Mouse (Mus musculus): ENCODE data around the gene Zfhx3. TPM values are rescaled to one million over a fixed set of nuclear protein-coding genes. Genes with fewer than 3 reads are reported as not detected.

The Zfhx3 gene
- polyA plus RNA-seq, 1 experiment from 2014 or later, result 22.4 TPM

GRCm38 (mm10) chr8:108799250-108799649 is 856.8 kb downstream of the Zfhx3 start:
- H3K9me3 ChIP-seq (replicated peaks), result peaks cover 5% of the 10 kb centered on the region; the same call in 1 of the 2 replicates
- H3K4me3 ChIP-seq, result no peak overlapping the region
- 92% methylated on average over 6 of the region's 6 CpGs for WGBS
- no peak for ATAC-seq
- peaks cover 17% of the 10 kb centered on the region for H3K4me1 ChIP-seq
- no peak overlapping the region for H3K27ac ChIP-seq
- no peak overlapping the region for H3K4me2 ChIP-seq
- peaks cover 36% of the 10 kb centered on the region for H3K36me3 ChIP-seq (ENCODE audit: poor library complexity, severe bottlenecking)
- H3K27me3 ChIP-seq, result no peaks in the 10 kb centered on the region; the same call in 1 of the 2 replicates
- H3K9ac ChIP-seq, result no peak overlapping the region

GRCm38 (mm10) chr8:108800357-108800756 is 857.9 kb downstream of the Zfhx3 start:
- no peak overlapping the region for H3K4me3 ChIP-seq
- no peak overlapping the region for H3K9ac ChIP-seq
- WGBS, result 96% methylated on average over 15 of the region's 15 CpGs
- H3K4me2 ChIP-seq, result no peak overlapping the region
- ATAC-seq, result no peak
- H3K27ac ChIP-seq, result no peak overlapping the region
- no peaks in the 10 kb centered on the region for H3K9me3 ChIP-seq (replicated peaks)
- peaks cover 17% of the 10 kb centered on the region for H3K4me1 ChIP-seq
- peaks cover 26% of the 10 kb centered on the region for H3K36me3 ChIP-seq (ENCODE audit: poor library complexity, severe bottlenecking)
- no peaks in the 10 kb centered on the region for H3K27me3 ChIP-seq

DNA sequence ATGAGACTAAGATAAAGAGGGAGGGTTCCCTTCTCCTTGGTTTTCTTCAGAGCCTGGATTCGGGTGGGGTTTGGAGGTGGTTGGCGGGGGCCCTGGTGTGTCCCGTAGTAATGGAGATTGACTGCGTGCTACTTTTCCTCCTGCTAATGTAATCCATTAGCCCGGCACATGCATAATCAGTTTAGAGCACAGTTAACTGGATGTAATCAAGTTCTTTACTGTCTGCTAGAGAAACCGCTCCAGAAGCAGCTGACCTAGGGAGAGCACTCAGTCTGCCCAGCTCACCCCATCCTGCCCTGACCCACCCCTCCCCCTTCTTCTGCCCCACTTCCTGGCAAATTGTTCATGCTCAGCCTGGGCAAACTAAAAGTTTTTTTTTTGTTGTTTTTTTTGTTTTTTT is 860.6 kb downstream of the Zfhx3 start:
- WGBS, result 65% methylated on average over 6 of the region's 6 CpGs
- Histone ChIP-seq H3K9me3 (replicated peaks) (no peaks in the 10 kb centered on the region), H3K36me3 (ENCODE audit: poor library complexity, severe bottlenecking) (peaks cover 19% of the 10 kb centered on the region), H3K4me3 (no peak overlapping the region), H3K27ac (no peak overlapping the region), H3K4me2 (no peak overlapping the region), H3K27me3 (no peaks in the 10 kb centered on the region), H3K9ac (no peak overlapping the region), H3K4me1 (peaks cover 7% of the 10 kb centered on the region)
- ATAC-seq, result 0 out of 2 replicates have a peak, but pooled peaks have one; percentile 16

- WGBS, result 79% methylated on average over 10 of the region's 10 CpGs
These were observed 869.2 kb downstream of the Zfhx3 start for GRCm38 (mm10) chr8:108811694-108812093.

GRCm38 (mm10) chr8:108813375-108813774 is 870.9 kb downstream of the Zfhx3 start:
- no peak for ATAC-seq
- H3K27ac ChIP-seq, result no peak overlapping the region
- H3K4me2 ChIP-seq, result no peak overlapping the region
- WGBS, result 90% methylated on average over 12 of the region's 12 CpGs
- no peaks in the 10 kb centered on the region for H3K36me3 ChIP-seq (ENCODE audit: poor library complexity, severe bottlenecking)
- H3K4me3 ChIP-seq, result no peak overlapping the region
- H3K27me3 ChIP-seq, result peaks cover 7% of the 10 kb centered on the region
- peaks cover 16% of the 10 kb centered on the region for H3K4me1 ChIP-seq
- H3K9ac ChIP-seq, result no peak overlapping the region
- H3K9me3 ChIP-seq (replicated peaks), result no peaks in the 10 kb centered on the region

More at GRCm38 (mm10) chr8:108811694-108812093, 869.2 kb downstream of the Zfhx3 start:
- Histone ChIP-seq H3K27ac (no peak overlapping the region), H3K4me3 (no peak overlapping the region), H3K4me1 (peaks cover 16% of the 10 kb centered on the region), H3K9me3 (replicated peaks) (no peaks in the 10 kb centered on the region), H3K27me3 (no peaks in the 10 kb centered on the region; the same call in 1 of the 2 replicates), H3K36me3 (ENCODE audit: poor library complexity, severe bottlenecking) (no peaks in the 10 kb centered on the region), H3K9ac (no peak overlapping the region), H3K4me2 (no peak overlapping the region)
- ATAC-seq, result no peak

- Histone ChIP-seq H3K4me2 (no peak overlapping the region; the same call in 1 of the 2 replicates), H3K9ac (no peak overlapping the region; the same call in 1 of the 2 replicates), H3K4me1 (peaks cover 50% of the 10 kb centered on the region), H3K9me3 (replicated peaks) (no peaks in the 10 kb centered on the region), H3K4me3 (no peak overlapping the region), H3K27ac (no peak overlapping the region), H3K27me3 (peaks cover 15% of the 10 kb centered on the region; the same call in 1 of the 2 replicates), H3K36me3 (ENCODE audit: poor library complexity, severe bottlenecking) (no peaks in the 10 kb centered on the region)
- 13% methylated on average over 8 of the region's 8 CpGs for WGBS
- no peak for ATAC-seq
These were observed 876.8 kb downstream of the Zfhx3 start for GRCm38 (mm10) chr8:108819271-108819671.

- Histone ChIP-seq H3K36me3 (ENCODE audit: poor library complexity, severe bottlenecking) (no peaks in the 10 kb centered on the region), H3K9ac (no peak overlapping the region), H3K9me3 (replicated peaks) (no peaks in the 10 kb centered on the region), H3K27me3 (peaks cover 15% of the 10 kb centered on the region; the same call in 1 of the 2 replicates), H3K4me1 (peaks cover 50% of the 10 kb centered on the region), H3K4me3 (no peak overlapping the region), H3K4me2 (peak overlapping the region; percentile 46; the same call in 1 of the 2 replicates), H3K27ac (no peak overlapping the region)
- WGBS, result 9% methylated on average over 3 of the region's 3 CpGs
- no peak for ATAC-seq
These were observed 877.4 kb downstream of the Zfhx3 start for GRCm38 (mm10) chr8:108819826-108820225.

GRCm38 (mm10) chr8:108820634-108821033 is 878.2 kb downstream of the Zfhx3 start:
- Histone ChIP-seq H3K4me3 (no peak overlapping the region), H3K27ac (no peak overlapping the region), H3K9ac (no peak overlapping the region), H3K27me3 (peaks cover 15% of the 10 kb centered on the region; the same call in 1 of the 2 replicates), H3K4me1 (peaks cover 50% of the 10 kb centered on the region), H3K36me3 (ENCODE audit: poor library complexity, severe bottlenecking) (no peaks in the 10 kb centered on the region), H3K4me2 (peak overlapping the region; percentile 46), H3K9me3 (replicated peaks) (no peaks in the 10 kb centered on the region)
- peak; percentile 77 for ATAC-seq
- 8% methylated on average over 6 of the region's 6 CpGs for WGBS

- H3K9me3 ChIP-seq (replicated peaks), result no peaks in the 10 kb centered on the region
- no peaks in the 10 kb centered on the region for H3K36me3 ChIP-seq (ENCODE audit: poor library complexity, severe bottlenecking)
- peak overlapping the region; percentile 19; the same call in 1 of the 2 replicates for H3K27ac ChIP-seq
- H3K4me1 ChIP-seq, result peaks cover 65% of the 10 kb centered on the region
- ATAC-seq, result peak; percentile 31; the same call in 1 of the 2 replicates
- no peak overlapping the region for H3K9ac ChIP-seq
- 0 out of 2 replicates have a peak overlapping the region, but pooled peaks have one; percentile 2 for H3K4me2 ChIP-seq
- WGBS, result 29% methylated on average over 15 of the region's 15 CpGs
- H3K27me3 ChIP-seq, result peaks cover 19% of the 10 kb centered on the region; the same call in 1 of the 2 replicates
- no peak overlapping the region for H3K4me3 ChIP-seq
These were observed 880.4 kb downstream of the Zfhx3 start for GRCm38 (mm10) chr8:108822841-108823266.

GRCm38 (mm10) chr8:108824049-108824448 is 881.6 kb downstream of the Zfhx3 start:
- no peak overlapping the region for H3K4me2 ChIP-seq
- 93% methylated on average over 4 of the region's 4 CpGs for WGBS
- H3K4me1 ChIP-seq, result peaks cover 69% of the 10 kb centered on the region
- no peak for ATAC-seq
- no peak overlapping the region for H3K27ac ChIP-seq
- no peaks in the 10 kb centered on the region for H3K9me3 ChIP-seq (replicated peaks)
- no peaks in the 10 kb centered on the region for H3K36me3 ChIP-seq (ENCODE audit: poor library complexity, severe bottlenecking)
- no peak overlapping the region for H3K9ac ChIP-seq
- no peak overlapping the region for H3K4me3 ChIP-seq
- H3K27me3 ChIP-seq, result peaks cover 15% of the 10 kb centered on the region; the same call in 1 of the 2 replicates

- Histone ChIP-seq H3K27me3 (peaks cover 17% of the 10 kb centered on the region; the same call in 1 of the 2 replicates), H3K9me3 (replicated peaks) (no peaks in the 10 kb centered on the region), H3K9ac (no peak overlapping the region), H3K4me2 (no peak overlapping the region), H3K36me3 (ENCODE audit: poor library complexity, severe bottlenecking) (no peaks in the 10 kb centered on the region), H3K4me1 (peaks cover 63% of the 10 kb centered on the region), H3K4me3 (no peak overlapping the region), H3K27ac (no peak overlapping the region)
- 88% methylated on average over 4 of the region's 4 CpGs for WGBS
- no peak for ATAC-seq
These were observed 884.0 kb downstream of the Zfhx3 start for GRCm38 (mm10) chr8:108826414-108826813.

GRCm38 (mm10) chr8:108827428-108827827 is 885.0 kb downstream of the Zfhx3 start:
- H3K36me3 ChIP-seq (ENCODE audit: poor library complexity, severe bottlenecking), result no peaks in the 10 kb centered on the region
- H3K9ac ChIP-seq, result no peak overlapping the region
- 69% methylated on average over 15 of the region's 15 CpGs for WGBS
- no peak overlapping the region for H3K27ac ChIP-seq
- ATAC-seq, result no peak
- H3K4me2 ChIP-seq, result no peak overlapping the region
- H3K9me3 ChIP-seq (replicated peaks), result no peaks in the 10 kb centered on the region
- H3K4me1 ChIP-seq, result peaks cover 54% of the 10 kb centered on the region
- H3K4me3 ChIP-seq, result no peak overlapping the region
- peaks cover 17% of the 10 kb centered on the region; the same call in 1 of the 2 replicates for H3K27me3 ChIP-seq

Measured in forebrain, embryonic 13.5 days (tissue).